Mouse (Mus musculus): ENCODE data around the gene Cachd1. TPM values are rescaled to one million over a fixed set of nuclear protein-coding genes. Genes with fewer than 3 reads are reported as not detected.

Gene Cachd1
- 10 to 100 TPM; 39.3 to 54.8 TPM for total RNA-seq (2021)
- long read RNA-seq, experiment 1, full-length matches to known transcripts: 16 of 30 reads
- long read RNA-seq, experiment 1, partial matches to known transcripts: 11 of 30 reads
- long read RNA-seq, experiment 1, other reads (novel, unspliced or antisense): 3 of 30 reads
- long read RNA-seq, experiment 2, full-length matches to known transcripts: 18 of 28 reads
- long read RNA-seq, experiment 2, partial matches to known transcripts: 8 of 28 reads
- long read RNA-seq, experiment 2, other reads (novel, unspliced or antisense): 2 of 28 reads

DNA sequence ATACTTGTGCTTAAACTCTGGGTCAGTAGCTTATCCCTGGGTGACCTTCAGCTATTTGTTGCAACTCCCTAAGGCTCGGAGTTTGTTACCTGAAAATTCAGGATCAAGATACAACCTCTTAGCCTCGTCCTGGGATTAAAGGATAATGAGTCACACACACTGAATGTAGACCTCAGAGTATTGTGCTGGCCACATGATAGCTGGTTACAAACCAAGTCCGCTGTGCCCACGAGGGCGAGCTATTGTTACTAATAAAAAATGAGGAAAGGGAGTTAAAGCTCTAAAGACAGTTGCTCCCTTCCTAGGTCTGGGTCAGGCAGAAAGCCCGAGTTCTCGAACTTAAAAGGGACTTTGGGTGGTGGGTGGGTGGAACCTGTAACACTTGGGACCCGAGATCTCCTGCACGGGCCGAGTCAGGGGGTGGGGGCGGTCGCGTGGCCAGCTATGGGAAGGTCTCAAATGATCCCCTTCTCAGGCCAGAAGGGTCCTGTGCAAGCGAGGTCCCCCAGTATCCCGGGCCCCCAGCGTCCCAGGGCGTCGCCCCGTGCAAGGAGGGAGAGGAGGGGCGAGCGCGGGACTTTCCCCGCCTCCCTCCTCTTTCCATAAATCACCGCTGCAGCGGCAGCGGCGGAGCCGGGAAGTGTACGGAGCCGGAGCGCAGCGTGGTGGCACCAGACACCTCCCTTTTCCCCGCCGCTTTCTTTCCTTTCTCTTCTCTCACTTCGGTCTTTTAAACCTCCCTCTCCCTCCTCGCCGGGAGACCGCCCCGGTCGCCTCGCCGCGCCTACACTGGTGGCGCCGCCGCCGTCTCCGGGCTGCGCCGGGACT lies at the start of gene Cachd1:
Gene Cachd1, plus strand, starts transcription at position 633 of the 828 bp plus-strand sequence.
- peak in 1 of 2 experiments; percentile 60 for DNase-seq (ENCODE audit: low spot score in 2 of 2)

DNA sequence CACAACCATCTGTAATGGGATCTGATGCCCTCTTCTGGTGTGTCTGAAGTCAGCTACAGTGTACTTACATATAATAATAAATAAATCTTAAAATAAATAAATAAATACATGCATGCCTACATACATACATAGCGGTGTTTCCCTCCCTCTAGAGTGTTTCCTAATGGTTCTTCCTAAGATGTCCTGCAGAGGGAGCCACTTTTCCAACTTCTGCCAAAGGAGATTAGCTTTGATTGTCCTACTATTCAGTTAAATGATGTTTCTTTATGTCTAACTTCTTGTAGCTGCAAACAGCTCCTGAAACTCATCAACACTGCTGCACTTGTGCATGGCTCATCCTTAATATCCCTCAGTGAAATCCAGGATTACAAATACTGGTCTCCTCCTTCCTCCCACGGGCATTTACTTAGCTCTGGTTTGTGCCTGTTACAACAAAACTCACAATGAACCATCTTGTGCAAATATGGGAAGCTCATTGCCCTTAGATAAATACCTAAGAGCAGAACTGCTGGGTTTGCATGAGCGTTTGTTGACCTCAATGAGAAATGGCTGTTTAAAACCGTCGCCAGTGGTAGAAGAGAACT lies 47.5 kb upstream of the Cachd1 start:
- DNase-seq (ENCODE audit: low spot score in 2 of 2): peak in 1 of 2 experiments; percentile 18

DNA sequence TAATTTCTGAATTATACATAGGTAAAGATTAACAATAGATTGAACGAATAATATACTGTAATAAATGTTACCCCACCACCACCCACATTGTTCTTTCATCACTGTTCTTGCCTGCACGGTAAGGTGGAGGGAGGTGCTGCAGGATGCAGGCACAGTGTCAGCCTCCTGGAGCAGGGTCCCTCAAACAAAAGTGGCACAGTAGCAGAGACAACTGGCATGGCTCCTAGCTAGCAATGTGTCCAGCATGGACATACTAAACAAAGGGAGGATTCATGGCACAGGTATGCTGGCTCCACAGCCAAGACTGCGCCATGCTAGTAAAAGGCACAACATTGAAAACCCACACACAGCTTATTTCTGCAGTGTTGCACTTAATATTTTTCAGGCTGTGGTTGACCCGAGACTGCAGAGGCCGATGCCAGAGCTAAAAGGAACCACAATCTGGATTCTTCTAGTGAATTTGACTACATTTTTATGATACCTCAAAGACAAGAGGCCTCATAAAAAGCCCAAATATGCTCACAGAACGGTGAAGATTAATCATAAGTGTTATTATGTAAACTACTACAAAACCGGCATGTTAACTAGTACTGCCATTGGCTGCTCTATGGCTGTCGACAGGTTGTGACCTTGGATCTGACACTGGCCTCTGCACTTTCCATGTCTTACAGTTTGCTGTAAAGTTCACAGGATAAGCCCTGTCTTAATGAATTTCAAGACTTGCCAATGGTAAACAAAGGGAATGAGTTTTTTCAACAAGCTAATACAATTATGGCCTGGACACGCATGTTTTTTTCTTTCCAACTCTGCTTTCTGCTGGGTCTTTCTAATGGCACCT lies 41.2 kb upstream of the Cachd1 start:
- no peak for DNase-seq (ENCODE audit: low spot score in 2 of 2)

DNA sequence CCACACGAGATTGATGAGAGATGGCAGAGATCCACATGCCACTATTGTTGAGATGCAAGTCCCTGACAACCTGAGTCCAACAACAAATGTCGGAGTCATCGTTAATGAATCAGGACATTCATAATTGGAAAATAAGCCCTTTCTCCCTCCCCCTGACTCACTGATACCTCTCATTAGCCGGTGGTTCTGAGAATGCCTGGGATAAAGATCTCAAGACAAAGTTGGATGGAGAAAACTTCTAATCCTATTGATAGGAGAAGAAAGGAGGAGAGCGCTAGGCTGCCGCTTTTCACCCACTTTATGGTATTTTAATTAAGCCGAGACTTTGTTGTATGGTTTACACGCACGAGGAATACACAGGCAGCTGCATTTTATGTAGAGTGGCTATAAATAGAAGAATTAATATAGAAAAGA lies 40.5 kb upstream of the Cachd1 start:
- DNase-seq (ENCODE audit: low spot score in 2 of 2): no peak

DNA sequence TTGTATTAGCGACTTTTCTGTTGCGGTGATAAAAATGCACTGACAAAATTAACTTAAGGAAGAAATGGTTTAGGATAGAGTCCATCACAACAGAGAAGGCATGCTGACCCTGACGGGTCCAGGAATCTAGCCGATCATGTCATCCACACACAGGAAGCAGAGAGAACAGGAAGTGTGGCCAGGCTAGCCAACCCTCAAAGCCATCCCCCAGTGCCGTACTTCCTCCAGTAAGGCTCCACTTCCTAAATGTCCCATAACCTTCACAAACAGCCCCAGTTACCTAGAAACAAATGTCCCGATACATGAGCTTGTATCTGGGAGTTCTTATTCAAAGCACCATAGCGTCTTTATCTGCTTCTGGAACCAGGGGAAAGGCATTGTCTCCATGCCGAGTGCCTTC lies 32.9 kb upstream of the Cachd1 start:
- DNase-seq (ENCODE audit: low spot score in 2 of 2): no peak

DNA sequence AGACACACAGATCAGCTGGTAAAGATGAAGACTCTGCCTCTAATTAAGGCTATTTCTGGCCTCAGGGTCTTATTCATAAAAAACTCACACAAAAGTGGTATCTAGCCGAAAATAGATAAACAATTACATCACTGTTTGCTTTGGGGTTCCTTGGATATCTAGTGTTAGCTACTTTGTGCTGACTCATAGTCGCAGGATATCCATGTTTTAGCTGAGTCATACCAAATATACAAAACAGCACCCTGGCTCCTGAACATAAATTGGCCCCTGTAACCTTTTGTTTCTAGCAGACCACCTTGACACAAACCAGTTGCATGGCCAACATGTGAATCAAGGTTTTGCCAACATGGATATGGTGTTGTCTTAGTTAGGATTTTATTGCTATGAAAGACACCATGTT lies 24.2 kb upstream of the Cachd1 start:
- DNase-seq (ENCODE audit: low spot score in 2 of 2): no peak

DNA sequence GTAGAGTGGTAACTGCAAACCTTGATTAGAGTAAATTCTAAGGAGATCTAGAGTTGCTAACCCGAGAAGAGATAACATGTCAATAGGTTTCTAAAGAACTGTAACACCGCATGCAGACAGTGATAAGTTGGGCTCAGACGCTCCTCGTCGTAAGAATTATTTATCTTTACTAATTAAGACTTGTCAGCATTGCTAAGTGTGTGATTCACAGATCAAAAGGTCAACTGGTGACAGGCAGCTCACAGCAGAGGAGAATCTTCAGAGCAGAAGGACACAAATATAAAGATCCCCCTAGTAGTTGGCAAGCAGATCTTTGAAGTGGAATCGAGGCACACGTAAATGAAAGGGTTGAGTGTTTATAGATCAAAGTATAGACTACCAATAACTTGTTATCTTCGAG lies 20.8 kb upstream of the Cachd1 start:
- no peak for DNase-seq (ENCODE audit: low spot score in 2 of 2)

DNA sequence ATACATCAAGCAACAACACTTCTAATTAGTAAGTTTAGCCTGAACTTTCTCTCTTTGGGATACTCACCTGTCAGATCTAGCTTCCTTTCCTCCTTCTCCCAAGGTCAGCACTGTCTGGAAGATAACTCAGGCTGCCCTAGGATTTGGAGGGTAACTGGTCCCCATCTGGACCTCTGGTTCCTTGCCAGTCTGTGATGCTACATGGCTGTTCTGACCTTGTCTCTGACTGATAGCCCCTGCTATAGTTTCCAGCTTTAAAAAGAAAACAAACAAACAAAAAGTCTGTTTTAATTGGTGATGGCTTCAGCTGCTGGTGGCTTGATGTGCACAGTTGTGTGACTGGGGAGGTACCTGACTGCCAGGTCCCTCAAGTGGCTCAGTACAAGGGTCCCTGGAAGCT lies 20.0 kb upstream of the Cachd1 start:
- DNase-seq (ENCODE audit: low spot score in 2 of 2): no peak

DNA sequence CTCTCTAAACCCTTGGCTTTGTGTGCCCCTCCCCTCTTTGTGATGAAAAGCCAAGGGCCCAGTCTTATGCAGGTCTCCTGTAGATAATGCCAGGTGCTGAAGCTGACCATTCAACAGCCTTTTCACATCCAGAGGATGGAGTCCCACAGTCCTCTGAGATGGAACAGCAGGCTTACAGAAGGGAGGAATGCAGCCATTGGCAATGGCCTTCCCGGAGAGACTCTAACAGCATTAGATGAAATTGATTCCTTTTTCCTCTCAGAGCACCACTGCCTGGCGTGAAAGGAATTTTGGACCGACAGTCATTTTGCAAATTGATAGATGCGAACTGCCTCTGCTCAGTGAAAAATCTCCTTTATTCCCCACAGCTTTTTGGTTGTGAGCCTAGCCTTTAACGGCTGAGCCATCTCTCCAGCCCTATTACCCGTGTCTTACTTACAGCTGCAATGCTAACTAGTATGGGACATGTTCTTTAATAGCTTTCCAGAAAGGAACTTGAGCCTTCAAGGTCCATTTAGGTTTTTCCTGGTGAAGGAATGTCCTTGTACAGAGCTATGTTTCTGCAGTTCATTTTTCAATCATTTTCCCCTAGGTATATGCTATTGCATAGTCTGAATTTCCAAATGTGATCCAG lies 18.1 kb upstream of the Cachd1 start:
- no peak for DNase-seq (ENCODE audit: low spot score in 2 of 2)

DNA sequence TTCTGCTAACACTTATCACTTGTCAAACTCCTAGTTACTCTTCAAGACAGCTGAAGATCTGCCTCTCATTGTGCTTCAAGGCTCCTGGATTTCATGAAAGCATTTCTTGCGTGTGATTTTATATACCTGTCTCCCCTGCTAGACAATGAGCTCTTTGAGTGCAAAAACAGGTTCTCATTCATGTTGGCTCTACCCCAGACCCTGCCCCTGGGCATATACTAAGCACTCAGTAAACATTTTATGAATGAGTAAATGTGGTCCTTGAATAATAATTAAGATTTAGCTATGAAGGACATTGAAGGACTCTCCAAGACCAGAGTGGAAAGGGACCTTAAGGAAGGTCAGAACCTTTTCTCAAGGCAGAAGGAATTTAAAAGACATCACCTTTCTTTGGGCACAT lies 16.9 kb upstream of the Cachd1 start:
- no peak for DNase-seq (ENCODE audit: low spot score in 2 of 2)

DNA sequence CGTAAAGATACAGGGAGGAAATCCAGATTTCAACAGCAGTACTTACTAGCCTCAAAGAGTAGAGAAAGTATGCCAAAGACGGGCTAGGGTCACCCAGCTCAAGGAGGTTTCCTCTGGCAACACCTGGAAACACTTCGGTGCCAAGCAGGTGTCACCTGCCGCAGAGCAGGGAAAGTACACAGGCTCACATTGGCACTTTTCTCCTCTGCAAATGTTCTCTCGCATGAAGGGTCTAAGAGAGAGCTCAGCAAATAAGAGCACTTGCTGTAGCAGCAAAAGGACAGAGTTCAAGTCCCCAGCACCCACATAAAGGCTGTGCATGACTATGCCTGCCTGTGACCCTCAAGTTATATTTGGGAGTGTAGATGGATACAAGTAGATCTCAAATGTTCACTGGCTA lies 16.1 kb upstream of the Cachd1 start:
- no peak for DNase-seq (ENCODE audit: low spot score in 2 of 2)

DNA sequence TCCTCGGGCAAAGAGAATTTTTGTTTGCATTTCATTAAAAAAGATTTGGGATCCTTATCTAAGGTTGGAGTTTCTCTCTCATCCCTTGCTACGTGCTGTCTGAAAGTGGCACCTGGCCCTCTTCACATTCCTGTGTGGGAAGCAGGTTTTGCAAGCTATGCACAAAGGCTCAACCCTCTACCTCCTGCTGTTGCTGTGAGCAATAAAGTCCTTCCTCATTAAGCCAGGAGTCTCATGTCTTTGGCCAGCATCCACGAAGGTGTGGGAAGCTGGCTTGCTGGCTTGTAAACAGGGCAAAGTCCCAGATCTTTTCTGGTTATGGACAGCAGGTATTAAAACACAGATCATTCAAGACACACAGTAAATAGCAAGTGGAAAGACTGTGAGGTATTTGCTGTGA lies 7.9 kb upstream of the Cachd1 start:
- DNase-seq (ENCODE audit: low spot score in 2 of 2): no peak

DNA sequence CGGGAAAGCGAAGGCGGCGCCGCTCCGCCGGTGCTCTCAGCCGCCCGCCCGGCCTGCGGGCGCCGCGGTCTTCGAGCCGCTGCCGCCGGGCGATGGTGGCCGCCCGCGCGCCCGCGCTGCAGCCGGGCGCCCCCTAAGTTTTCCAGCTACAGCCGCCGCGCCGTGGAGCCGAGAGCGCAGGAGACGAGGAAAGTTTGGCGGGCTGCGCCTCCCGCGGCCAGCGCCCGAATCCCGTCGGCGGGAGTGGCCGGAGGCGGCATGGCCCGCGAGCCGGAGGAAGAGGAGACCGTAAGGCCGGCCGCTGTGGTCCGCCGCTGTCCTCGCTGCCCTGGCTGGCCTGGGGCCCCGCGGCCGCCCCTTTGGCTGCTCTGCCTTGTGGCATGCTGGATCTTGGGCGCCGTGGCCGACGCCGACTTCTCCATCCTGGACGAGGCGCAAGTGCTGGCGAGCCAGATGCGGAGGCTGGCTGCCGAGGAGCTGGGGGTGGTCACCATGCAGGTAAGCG lies 448 bp downstream of the Cachd1 start:
- DNase-seq (ENCODE audit: low spot score in 2 of 2): peak; percentile 31 to 55

DNA sequence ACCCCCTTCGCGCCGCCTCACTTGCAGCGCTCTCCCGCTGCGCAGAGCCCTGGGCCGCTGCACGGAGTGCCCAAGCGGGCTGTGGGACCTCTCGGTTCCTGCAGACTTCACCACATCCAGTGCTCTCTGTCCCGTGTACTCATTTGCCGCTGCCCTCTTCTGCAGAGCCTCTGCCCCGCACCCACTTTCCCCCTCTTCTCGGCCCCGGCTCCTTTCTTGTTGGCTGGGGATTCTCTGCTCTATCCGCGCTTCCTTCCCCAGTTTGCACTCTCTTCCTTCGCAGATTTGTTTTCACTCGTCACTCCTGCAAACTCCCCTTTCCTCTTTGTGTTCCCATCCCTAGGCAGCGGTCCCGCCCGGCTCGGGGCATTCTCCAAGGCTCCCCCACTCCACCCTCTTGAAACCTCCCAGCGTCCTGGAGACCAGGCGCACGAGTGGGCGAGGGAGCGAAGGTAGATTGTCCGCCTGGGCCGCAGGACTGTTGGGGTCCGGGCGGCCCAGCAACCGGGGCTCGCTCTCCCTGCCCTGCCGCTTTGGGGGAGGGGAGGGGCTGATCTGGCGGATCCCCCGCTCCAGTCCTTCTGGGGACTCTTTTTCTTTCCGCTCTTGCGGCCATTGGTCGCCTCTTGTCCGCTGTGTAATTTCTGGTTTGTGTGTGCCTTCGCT lies 1.0 kb downstream of the Cachd1 start:
- DNase-seq (ENCODE audit: low spot score in 2 of 2): no peak

DNA sequence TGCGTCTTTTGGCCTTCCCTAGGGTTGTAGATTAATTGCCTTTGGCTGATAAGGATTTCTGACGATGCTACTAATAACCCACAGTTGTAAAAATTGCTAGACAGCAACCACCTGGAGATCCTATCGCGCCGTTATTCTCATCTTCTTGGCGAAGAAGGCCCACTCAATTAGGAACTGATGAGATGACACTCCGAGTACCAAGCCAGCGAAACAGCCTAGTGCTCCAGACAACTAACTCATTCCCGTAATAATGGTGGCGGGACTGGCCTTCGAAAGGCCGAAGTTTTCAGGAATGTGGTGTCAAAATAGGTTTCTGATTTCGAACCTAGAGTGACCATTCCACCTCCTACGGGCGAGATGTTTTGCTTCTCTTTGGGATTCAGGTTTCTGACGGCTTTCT lies 1.6 kb downstream of the Cachd1 start:
- DNase-seq (ENCODE audit: low spot score in 2 of 2): no peak

DNA sequence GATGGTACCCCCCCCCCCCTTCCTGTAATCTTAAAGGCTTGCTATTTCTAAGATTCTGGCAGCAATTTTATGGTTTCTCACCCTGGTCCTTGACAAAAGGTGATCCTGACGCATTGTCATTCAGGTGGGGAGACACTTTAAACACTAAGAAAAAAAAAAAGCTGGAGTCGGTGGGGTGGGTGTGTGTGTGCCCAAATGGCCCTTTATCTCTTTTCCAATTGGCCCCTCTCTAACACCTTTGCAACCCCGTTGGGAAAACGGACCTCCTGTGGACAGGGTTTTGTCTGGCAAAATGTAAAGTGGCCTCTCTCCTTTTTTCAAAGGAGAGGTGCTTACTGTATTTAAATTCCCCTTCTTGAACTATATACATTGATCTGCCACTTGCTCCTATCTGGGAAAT lies 2.5 kb downstream of the Cachd1 start:
- no peak for DNase-seq (ENCODE audit: low spot score in 2 of 2)

DNA sequence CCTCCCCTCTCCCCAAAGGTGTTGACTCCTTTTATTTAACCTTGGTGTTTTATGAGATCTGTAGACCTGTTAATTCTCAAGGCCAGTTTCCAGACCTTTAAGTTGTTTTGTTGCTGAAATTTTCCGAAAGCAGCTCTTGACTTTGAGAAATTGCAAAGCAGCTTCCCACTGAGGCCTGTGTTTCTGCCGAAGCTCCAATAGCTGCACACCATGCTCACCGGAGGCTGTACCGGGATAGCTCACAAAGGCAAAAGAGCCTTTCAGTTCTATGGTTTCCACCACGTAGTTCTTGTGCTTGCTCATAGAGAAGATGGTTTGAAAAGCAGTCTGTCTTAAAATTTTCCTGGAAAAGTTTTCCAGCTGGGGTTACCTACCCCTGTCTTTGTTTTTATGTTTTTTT lies 3.2 kb downstream of the Cachd1 start:
- no peak for DNase-seq (ENCODE audit: low spot score in 2 of 2)

DNA sequence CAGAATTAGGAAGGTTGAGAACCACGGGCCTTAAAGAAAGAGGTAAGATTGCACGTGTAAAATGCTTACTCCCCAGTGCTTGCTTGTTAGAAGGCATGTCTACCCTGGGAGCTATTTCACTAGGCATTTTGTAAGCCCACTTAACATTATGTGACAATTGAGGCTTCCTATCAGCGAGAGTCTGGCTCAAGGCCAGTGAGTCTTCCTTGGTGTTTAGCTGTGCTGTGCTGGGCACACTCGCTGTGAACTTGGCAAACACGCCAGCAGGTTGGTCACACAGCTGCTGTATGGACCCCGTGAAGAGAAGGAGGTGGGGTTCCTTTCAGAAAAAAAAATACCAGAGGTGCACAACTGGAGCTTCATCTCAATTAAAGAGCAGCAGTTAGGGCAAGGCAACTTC lies 4.4 kb downstream of the Cachd1 start:
- DNase-seq (ENCODE audit: low spot score in 2 of 2): no peak

DNA sequence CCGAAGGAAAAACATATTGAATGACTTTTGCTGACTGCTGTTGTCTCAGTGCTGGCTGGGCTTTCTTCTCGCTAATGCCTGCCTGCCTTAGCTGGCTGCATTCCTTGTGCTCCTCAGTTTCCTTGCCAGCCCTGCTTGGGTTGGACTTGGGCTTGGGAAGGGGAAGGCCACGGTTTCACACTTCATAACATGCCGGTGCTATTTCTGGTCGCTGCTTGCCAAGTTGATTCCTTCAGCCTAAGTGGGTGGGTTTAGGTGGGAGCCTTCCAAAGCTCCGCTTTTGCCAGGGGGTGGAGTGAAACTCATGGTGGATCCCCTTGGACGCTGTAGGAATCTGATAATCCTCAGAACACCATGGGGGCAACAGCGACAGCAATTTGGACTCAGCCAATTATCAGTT lies 5.9 kb downstream of the Cachd1 start:
- no peak for DNase-seq (ENCODE audit: low spot score in 2 of 2)

DNA sequence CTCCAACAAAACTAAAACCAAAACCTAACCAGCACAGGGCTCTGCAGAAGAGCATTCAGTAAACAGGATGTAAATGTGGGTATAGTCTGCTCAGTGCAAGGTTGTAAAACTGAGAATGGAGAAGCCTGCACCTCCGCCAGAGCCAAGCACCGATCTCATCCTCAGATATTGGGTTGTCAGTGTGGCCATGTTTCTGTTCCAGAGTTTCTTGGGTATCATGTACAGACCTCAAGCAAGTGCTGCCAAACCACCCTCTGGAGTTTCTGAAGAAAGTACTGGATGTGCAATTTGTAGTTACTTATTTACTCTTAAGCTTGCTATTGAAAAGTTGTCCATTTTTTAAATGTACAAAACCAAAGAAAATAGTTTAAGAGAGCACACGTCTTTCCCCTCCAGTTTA lies 6.4 kb downstream of the Cachd1 start:
- no peak for DNase-seq (ENCODE audit: low spot score in 2 of 2)

Measured in layer of hippocampus, postnatal 14 days (tissue).